Mouse (Mus musculus) brain, embryonic 14.5 days (tissue): ENCODE measurements around the gene Rassf5. TPM values are rescaled to one million over a fixed set of nuclear protein-coding genes. Genes with fewer than 3 reads are reported as not detected.
"Not testable (repeated sequence)": the region's sequence is repeated elsewhere in the genome, so short reads cannot be mapped to it uniquely, and the experiment has no call there.

ENCODE experiments used
- DNase-seq: peaks from one replicate; pipeline ENCODE4 v3.0.0-alpha.2; 2011; ENCODE audit warnings: low read depth
- CTCF ChIP-seq: fragments of 200-500 bp; IDR thresholded peaks from 2 replicates; pipeline ENCODE4 v1.5.1; 2012; ENCODE audit warnings: inconsistent platforms, mild to moderate bottlenecking, moderate library complexity, borderline replicate concordance; ENCODE audit not compliant: insufficient read depth, insufficient read length; ENCODE audit errors: extremely low read depth
- POLR2A ChIP-seq: fragments of 200-500 bp; IDR thresholded peaks from 2 replicates; pipeline ENCODE4 v1.6.1; 2012; ENCODE audit warnings: mild to moderate bottlenecking, inconsistent platforms, borderline replicate concordance; ENCODE audit not compliant: poor library complexity, insufficient read depth, insufficient read length, severe bottlenecking; ENCODE audit errors: extremely low read depth
- polyA plus RNA-seq: library from polyadenylated mRNA; depleted of rRNA; stranded (reverse); fragments of >200 nt; gene quantifications from 2 replicates; pipeline ENCODE4 v1.2.3, GENCODE M21; 2012

Rassf5 gene
- polyA plus RNA-seq, 1 experiment = 3.3 TPM

DNA sequence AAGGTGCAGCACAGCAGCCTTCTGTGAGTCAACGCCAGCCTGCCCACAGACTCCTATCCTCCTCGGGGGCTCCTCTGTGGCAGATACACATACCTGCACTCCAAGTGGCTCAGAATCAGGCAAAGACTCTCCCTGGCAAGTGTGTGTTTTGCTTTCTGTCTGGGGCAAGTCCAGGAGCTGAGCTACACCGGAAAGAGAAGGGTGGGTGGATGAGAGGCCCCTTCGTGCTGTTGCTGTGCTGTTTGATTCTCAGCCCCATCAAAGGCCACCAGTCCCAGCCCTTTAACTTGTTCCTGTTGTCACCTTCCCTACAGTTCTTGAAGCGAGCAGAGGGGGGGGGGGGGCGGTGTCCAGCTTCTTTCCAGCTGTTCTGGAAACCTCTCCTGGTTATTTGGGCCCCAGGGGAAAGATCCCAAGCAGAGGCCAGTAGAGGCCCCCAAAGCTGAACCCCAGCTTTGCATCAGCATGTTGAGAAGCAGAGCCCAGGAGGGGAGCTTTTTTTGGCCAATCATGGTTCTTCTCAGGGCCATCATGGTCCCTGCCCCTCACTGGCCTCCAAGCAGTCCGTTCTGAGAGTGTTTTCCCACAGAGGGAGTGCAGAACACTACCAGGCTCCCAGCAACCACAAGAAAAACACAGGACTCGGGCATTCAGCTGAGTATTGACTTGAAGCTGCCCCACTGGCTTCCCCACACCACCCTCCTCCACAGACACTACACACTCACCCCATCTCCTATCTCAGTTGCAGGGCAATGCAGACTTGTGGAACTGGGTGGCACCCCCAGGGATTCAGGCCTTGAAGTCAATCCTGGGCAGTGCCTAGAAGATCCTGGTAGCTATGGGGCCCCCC, 33.8 kb upstream of the Rassf5 start:
- TF ChIP-seq POLR2A = no peak
- no peak for TF ChIP-seq CTCF
- no peak for DNase-seq

DNA sequence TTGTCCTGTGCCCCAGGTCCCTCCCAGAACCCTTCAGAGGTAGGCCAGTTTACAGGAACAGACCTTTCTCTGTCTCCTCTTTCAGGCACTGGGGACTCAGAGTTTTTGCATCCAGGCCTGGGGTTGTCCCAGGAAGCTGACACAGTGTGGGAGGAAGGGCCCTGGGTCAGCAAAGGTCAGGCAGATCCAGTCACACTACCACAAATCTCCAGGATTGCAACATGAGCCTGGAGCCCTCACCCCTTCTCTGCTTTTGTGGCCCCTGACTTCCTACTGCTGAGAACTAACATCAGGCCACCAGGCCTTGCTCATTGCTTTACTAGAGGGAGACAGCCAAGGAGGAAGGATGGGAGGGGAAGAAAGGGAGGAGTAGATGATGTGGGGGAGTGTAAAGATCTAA, 31.8 kb upstream of the Rassf5 start:
- DNase-seq = no peak
- TF ChIP-seq POLR2A (no peak), CTCF (no peak)

DNA sequence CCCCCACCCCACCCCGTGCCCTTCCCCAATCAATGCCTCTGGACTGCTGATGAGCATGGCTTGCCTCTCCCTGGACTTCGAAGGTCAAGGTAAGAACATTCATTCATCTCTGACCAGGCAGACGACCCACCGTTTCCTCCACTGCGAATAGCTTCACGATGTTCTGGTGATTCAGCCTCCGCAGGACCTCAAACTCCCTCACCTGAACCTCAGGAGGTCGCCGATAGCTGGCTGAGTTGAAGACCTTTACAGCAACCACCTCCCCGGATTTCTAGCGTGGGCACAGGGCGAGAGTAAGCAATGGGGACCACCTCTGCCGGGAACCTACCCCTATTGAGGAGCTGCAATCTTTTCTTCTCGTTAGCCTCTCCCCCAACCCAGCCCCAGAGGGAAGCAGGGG, 30.5 kb upstream of the Rassf5 start:
- TF ChIP-seq POLR2A (no peak), CTCF (no peak)
- DNase-seq = no peak

DNA sequence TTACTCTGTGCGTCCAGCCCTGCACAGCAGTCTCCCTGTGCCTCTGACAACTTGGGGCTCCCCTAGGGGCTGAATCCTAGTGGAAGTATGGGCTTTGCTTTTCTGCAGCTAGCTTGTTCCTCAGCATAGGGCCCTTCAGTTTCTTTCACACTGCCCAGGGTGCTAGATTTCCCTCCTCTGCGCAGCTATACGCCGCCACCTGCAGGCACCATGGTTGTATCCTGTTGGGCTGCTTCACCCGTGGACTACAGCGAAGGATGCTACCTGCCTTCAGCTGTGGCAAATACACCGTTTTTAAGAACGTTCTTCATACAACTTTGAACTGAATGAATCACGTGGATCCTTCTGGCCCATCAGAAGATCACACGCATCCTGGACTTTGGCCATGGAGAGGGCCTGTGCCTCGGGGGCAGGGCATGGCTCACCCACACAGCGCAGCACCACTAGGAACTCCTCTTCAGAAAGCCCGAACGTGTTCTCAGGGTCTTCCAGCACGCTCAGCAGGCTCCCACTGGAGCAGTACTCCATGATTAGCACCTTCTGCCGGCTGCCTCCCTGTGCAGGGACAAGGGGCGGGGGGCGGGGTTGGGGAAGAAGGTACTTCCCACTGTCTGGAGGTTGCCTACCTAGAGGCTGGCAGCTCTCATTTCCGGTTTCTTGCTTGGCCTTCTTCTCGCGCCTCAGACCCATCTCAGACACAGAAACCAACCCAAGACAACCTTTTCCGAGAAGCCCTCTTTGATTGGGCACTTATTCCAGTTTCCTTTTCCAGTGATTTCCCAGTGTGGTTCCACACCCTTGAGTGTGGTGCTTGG, 29.9 kb upstream of the Rassf5 start:
- no peak for DNase-seq
- TF ChIP-seq CTCF = no peak
- no peak for TF ChIP-seq POLR2A

DNA sequence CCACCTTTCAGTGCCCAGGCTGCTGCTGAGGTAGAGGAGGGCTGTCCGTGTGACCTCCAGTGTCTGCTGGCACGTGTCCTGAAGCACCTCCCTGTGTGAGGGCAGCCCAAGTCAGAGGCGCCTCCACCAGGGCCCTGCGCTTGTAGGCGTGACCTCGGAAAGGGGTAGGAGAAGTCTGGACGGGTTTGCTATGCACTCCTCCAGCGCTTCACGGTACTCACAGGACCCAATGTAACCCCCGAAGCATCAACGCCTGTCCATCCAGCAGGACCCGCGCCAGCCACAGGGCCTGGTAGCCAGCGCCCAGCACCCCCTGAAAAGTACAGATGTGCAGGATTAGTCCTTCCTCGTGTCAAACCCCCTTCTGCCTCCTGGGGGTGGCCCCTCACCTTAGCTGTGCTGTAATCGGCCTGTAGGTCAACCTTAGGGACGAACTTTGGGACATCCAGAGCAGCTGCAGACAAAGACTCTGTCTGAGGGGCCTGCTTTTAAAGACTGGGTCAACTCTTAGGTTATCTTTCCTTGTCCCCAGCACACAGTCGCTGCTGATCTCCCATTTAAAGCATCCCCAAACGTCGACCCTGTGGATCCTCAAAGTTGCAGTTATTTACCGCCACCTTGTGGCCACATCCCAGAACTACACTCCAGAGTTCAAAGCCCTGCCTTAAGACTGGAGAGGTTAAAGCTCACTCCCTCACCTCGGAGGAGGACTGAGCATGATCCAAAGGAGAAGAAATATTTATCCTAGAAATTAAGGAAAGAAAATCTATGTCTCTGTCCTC, 24.9 kb upstream of the Rassf5 start:
- peak; percentile 88 for DNase-seq
- TF ChIP-seq POLR2A (no peak), CTCF (peak; percentile 91)

DNA sequence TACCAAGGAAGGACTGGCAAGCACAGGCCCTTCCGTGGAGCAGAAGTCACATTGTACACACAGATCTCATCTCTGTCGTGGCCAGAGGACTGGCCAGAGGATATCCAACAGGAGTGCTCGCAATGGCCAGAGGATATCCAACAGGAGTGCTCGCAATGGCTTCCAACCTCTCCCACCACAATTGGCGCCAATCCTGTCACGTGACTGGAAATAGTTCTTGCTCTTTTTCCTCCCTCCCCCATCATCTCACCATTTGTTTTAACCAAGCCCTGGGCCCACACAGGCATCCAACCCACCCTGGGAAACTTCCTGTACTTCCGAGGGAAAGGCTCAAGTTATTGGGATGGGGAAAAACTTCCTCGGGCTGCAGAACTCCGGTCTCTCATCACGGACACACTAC, 23.7 kb upstream of the Rassf5 start:
- TF ChIP-seq POLR2A (no peak), CTCF (no peak)
- DNase-seq = no peak

DNA sequence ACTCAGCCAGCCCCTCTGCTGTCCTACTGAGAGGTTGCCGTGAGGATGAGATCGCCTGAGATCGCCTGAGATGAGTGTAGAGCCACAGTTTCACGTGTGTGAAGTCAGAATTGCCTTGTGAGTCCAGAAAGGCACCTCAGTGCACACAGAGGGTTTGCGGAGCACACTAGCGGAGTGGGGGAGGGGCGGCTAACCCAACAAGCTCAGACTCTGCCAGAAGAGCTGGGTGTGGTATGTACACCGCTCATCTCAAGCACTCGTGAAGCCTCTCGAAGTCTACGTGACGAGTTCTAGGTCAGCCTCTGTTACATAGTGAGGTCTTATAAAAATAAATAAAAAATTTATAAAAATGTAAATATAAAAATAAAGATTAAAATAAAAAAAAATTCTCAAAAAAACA, 18.8 kb upstream of the Rassf5 start:
- DNase-seq = no peak
- TF ChIP-seq POLR2A (no peak), CTCF (no peak)

DNA sequence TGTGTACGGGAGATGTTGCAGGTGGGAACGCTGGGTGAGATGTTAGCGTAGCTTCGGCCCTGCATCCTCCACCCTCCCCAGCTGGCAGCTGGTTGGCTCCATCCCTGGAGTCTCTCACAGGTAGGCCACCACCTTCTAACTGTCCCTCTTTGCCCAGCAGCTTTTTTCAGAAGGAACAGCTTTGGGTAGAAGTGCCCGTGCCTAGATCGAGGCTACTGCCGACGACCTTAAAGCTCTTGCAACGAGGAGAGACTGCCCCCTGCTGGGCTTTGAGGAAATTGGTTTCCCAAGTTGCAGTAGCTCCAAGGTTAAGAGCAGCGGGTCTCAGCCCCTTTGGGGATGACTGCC, 15.2 kb upstream of the Rassf5 start:
- TF ChIP-seq CTCF (peak; percentile 85), POLR2A (no peak)
- DNase-seq = peak; percentile 84

DNA sequence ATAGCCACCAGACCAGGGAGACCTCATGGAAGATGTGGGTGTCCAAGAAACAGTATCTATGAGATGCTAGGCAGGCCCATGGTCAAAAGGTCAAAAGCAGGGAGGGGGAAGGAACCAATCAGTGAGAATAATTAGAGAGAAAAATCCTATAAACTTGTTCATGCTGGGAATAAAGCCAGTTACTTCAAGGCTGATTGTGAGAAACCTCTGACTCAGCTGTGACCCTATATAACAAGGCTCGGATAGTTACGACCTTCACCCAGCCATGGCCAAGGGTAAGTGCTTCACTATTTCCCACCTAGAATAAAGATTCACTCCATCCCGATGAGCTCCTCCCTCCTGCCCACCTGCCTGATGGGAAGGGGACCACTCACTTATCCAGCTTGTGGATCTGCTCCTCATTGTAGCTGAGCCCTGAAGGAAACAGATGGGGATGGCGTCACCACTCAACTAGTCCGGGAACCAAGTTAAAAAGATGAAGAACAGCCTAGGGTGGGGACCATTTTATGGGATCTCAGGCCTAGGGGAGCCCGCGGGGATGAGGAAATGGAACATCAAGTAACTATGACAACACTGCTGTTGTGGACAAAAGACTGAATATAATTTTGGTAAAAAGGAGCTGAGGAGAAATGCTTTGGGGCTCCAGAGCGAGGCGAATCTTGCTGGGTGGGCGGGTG, 14.7 kb upstream of the Rassf5 start:
- DNase-seq = no peak
- no peak for TF ChIP-seq POLR2A
- no peak for TF ChIP-seq CTCF

DNA sequence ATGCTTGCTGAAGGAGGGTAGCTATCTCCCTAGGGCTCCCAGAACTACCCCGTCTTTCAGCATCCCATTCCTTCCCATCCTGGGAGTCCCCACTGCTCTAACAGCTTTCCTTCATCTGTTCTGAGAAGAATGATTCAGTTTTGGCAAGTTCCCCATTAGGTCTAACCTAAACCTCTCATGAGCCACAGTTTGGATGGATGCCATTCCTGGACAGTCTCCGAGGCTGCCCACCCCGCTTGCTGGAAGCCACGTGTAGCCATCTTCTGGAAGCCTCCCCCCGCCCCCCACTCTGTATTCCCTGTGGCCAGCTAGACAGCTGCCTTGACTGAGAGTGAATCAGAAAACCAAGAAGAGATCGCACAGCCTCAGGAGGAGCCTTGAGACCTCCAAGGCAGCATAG, 12.2 kb upstream of the Rassf5 start:
- no peak for TF ChIP-seq CTCF
- no peak for TF ChIP-seq POLR2A
- DNase-seq = no peak

DNA sequence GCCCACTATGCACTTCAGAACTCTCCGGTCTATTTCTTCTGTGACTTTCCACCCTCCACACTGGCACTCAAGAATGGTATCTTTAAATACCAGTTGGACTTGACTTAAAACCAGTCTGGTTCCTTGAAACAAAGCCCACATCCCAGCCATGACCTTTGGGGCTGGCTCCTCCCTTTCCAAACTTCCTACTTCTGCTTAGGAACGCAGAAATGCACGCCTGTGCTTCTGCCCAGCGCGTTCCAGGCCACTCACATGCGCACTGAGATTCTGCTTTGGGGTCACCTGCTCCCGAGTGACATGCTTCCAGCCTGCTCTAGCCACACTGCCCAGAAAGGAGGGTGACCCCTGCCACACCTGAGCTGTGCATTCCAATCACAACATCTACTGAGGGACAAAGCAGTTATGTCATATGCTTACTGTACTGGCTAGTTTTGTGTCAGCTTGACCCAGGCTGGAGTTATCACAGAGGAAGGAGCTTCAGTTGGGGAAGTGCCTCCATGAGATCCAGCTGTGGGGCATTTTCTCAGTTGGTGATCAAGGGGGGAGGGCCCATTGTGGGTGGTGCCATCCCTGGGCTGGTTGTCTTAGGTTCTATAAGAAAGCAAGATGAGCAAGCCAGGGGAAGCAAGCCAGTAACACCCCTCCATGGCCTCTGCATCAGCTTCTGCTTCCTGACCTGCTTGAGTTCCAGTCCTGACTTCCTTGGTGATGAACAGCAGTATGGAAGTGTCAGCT, 7.6 kb upstream of the Rassf5 start:
- not testable (repeated sequence) for DNase-seq

DNA sequence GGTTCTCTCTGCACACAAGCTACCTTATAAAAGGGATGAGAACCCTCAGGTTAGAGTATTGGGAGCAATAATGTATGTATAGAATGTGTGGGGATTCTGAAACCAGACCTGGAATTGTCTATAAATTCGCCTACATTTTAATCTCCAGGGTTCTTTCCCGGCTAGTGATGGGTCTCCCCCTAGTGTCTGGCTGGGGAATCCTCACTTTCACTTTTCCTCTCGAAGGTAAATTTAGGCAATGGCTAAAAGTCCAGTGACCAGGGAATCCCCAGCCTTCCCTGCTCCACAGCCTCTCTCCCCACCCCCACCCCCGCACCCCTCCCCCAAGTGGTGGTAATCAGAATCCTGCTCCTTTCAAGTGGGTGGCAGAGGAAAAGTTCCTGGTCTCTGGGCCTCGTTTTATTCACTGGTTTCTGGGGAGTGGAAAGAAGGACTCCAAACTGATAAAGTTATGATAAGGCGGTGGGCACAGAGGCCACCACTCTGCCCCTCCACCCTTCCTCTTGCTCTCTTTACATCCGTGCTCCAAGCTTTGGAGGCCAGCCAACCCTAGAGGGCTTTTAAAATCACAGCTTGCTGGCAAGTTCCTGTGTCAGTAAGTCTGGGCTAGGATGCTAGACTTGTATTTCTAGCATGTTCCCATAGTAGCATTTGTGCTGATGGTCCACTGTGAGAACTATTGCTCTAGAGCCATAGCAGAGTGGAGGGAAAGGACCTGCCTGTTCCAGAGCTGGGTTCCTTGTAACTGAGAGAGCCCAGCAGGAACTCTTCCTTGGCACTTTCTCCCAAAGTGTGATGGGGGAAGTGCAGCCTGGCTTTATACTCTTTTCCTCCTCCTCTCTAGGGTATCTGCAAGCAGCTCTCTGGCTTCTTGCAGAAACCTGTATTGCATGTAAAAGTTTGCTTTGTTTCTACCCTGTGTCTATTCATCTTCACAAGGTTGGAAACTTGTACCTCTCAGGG, 1.7 kb upstream of the Rassf5 start:
- peak; percentile 68; the same call in 1 of the 2 replicates for TF ChIP-seq CTCF
- TF ChIP-seq POLR2A = no peak
- peak; percentile 61 for DNase-seq

DNA sequence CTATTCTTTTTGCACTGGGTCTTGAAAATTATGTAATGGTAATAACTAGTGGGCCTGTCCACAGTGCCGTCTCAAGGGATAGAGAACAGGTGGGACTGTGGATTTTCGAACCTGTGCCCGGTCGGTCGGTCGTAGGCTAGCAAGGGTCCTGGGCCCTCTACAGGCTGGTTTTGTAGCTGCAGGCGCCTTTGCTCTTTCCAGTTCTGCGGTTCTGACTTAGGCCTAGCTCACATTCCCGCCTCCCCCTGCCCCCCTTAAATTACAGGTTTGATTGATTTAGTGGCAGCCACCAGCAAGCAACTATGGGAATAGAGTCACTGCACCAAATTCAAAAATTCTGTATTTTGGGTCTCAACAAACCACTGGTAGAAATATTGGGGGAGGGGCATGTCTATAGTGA, 868 bp upstream of the Rassf5 start:
- peak; percentile 65 for TF ChIP-seq CTCF
- TF ChIP-seq POLR2A = no peak
- peak; percentile 42 for DNase-seq
